Mouse (Mus musculus) neural tube, embryonic 12.5 days (tissue): Measurements from ENCODE around the gene Ift57. TPM values are rescaled to one million over a fixed set of nuclear protein-coding genes. Genes with fewer than 3 reads are reported as not detected.

ENCODE experiments used
- ATAC-seq: fragments of 200-750 bp; cut with Nextera tagmentation; 2 replicates; pipeline ENCODE4 v1.8.0; 2017; ENCODE audit warnings: low read depth, mild to moderate bottlenecking, moderate TSS enrichment, moderate library complexity; ENCODE audit not compliant: low FRiP score
- H3K27ac ChIP-seq: fragments of 300-500 bp; sonication (generic); 2 replicates; pipeline ENCODE4 v1.5.1; 2016
- H3K27me3 ChIP-seq: fragments of 300-500 bp; sonication (generic); replicated peaks from 2 replicates; pipeline ENCODE4 v1.6.1; 2016; ENCODE audit warnings: mild to moderate bottlenecking
- H3K36me3 ChIP-seq: fragments of 300-500 bp; sonication (generic); 2 replicates; pipeline ENCODE4 v1.6.1; 2016; ENCODE audit warnings: mild to moderate bottlenecking
- H3K4me1 ChIP-seq: fragments of 300-500 bp; sonication (generic); 2 replicates; pipeline ENCODE4 v1.6.1; 2016
- H3K4me2 ChIP-seq: fragments of 300-500 bp; sonication (generic); replicated peaks from 2 replicates; pipeline ENCODE4 v1.6.1; 2016; ENCODE audit warnings: mild to moderate bottlenecking
- H3K4me3 ChIP-seq: fragments of 300-500 bp; sonication (generic); 2 replicates; pipeline ENCODE4 v1.5.1; 2016
- H3K9ac ChIP-seq: fragments of 300-500 bp; sonication (generic); 2 replicates; pipeline ENCODE4 v1.6.1; 2016; ENCODE audit warnings: mild to moderate bottlenecking
- H3K9me3 ChIP-seq: fragments of 300-500 bp; sonication (generic); 2 replicates; pipeline ENCODE4 v1.6.1; 2016; ENCODE audit warnings: mild to moderate bottlenecking
- WGBS: fragments of 180-500 bp; shearing (Covaris S2); methylation state at CpG from one replicate; pipeline ENCODE4 v1.1.7; 2016; 5-methylcytosine and 5-hydroxymethylcytosine counted together
- polyA plus RNA-seq: library from polyadenylated mRNA; unstranded; fragments of >200 nt; fragmentation: Nextera tagmentation; extraction: Ambion mirVana; gene quantifications from 2 replicates; pipeline ENCODE4 v1.2.1, GENCODE M21; 2016

The Ift57 gene
- polyA plus RNA-seq: 38.8 and 39.5 TPM in 2 replicates

DNA sequence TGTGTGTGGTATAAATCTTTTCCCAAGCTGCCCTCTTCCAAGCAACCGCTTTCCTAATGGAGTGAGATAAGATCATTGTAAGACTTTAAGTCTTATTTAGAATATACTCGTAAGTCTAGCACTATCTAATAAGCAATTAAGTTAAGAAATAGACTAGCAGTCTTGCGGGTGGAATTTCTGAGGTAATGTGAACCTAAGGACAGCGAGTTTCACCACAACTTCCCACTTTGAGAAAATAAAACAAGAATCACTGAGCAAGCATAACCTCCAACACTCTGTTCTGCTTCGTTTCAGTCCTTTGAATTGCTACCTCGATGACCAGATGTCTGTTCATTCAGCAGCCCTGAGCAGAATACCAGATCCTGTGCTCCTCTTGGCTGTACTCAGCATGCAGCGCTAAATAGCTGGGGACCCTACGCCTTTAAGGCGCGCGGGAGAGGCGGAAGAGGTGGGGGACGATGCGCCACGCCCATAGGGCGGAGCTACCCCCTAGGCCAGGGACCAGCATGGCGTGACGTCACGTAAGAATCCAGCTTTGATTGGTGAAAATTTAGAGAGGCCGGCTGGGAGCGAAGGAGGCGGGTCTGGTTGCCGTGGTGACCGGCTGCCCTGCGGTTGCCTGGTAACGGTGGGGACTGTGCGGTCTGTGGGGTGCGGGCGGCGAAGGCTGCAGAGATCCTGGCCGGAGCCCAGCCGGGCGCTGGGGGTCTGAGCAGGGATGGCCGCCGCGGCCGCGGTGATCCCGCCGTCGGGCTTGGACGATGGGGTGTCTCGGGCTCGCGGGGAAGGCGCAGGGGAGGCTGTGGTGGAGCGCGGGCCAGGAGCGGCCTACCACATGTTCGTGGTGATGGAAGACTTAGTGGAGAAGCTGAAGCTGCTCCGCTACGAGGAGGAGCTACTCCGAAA, at the start of gene Ift57:
Gene Ift57 (plus strand): TSS at position 614 of the 906 bp plus-strand sequence.
- 3% methylated on average over 53 of the region's 53 CpGs for WGBS

DNA sequence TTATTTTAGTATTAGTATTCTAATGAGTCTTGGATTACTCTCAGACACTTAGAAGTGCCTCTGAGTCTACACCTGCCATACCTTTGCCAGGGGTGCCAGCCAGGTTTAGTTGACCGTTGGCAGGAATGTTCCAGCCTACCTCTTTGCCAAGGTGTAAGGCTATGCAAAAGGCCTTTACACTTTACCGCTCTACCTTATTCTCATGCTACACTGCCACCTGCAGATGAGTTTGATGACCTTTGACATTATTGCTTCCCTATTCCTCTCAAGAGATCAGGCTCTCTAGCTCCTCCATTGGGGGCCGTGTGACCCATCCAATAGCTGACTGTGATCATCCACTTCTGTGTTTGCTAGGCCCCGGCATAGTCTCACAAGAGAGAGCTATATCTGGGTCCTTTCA, 41.9 kb upstream of the Ift57 start:
- Histone ChIP-seq H3K27me3 (no peaks in the 10 kb centered on the region), H3K9me3 (no peaks in the 10 kb centered on the region), H3K4me2 (no peak overlapping the region), H3K9ac (no peak overlapping the region), H3K36me3 (no peaks in the 10 kb centered on the region), H3K4me3 (no peak overlapping the region), H3K4me1 (no peaks in the 10 kb centered on the region), H3K27ac (no peak overlapping the region)
- no peak for ATAC-seq
- 93% methylated on average over 4 of the region's 4 CpGs for WGBS

More for the DNA sequence above, at the start of gene Ift57:
- peak within 1 kb of the TSS; percentile 76 for H3K4me2 ChIP-seq
- no peaks in the 10 kb centered on the region for H3K36me3 ChIP-seq
- H3K9ac ChIP-seq: peak within 1 kb of the TSS; percentile 68
- no peak within 1 kb of the TSS for H3K27ac ChIP-seq
- ATAC-seq: peak; percentile 100
- H3K27me3 ChIP-seq: no peaks in the 10 kb centered on the region
- no peaks in the 10 kb centered on the region for H3K9me3 ChIP-seq
- H3K4me3 ChIP-seq: peak within 1 kb of the TSS; percentile 77
- H3K4me1 ChIP-seq: peaks cover 6% of the 10 kb centered on the region; the same call in 1 of the 2 replicates

GRCm38 (mm10) chr16:49658029-49658428, 41.0 kb upstream of the Ift57 start:
- Histone ChIP-seq H3K36me3 (no peaks in the 10 kb centered on the region), H3K9ac (no peak overlapping the region), H3K4me1 (no peaks in the 10 kb centered on the region), H3K27me3 (no peaks in the 10 kb centered on the region), H3K27ac (no peak overlapping the region), H3K4me3 (no peak overlapping the region), H3K9me3 (no peaks in the 10 kb centered on the region), H3K4me2 (no peak overlapping the region)
- ATAC-seq: no peak
- 81% methylated on average over 5 of the region's 5 CpGs for WGBS

GRCm38 (mm10) chr16:49659131-49659530, 39.9 kb upstream of the Ift57 start:
- H3K4me2 ChIP-seq: no peak overlapping the region
- H3K36me3 ChIP-seq: no peaks in the 10 kb centered on the region
- no peaks in the 10 kb centered on the region for H3K27me3 ChIP-seq
- no peaks in the 10 kb centered on the region for H3K4me1 ChIP-seq
- WGBS: 73% methylated on average over 2 of the region's 2 CpGs
- H3K9me3 ChIP-seq: no peaks in the 10 kb centered on the region
- H3K27ac ChIP-seq: no peak overlapping the region
- no peak for ATAC-seq
- H3K9ac ChIP-seq: no peak overlapping the region
- no peak overlapping the region for H3K4me3 ChIP-seq

GRCm38 (mm10) chr16:49660111-49660510, 38.9 kb upstream of the Ift57 start:
- H3K4me2 ChIP-seq: no peak overlapping the region
- no peaks in the 10 kb centered on the region for H3K36me3 ChIP-seq
- H3K4me3 ChIP-seq: no peak overlapping the region
- H3K27me3 ChIP-seq: no peaks in the 10 kb centered on the region
- no peak overlapping the region for H3K9ac ChIP-seq
- 93% methylated on average over 3 of the region's 3 CpGs for WGBS
- H3K9me3 ChIP-seq: no peaks in the 10 kb centered on the region
- no peaks in the 10 kb centered on the region for H3K4me1 ChIP-seq
- no peak for ATAC-seq
- no peak overlapping the region for H3K27ac ChIP-seq

- Histone ChIP-seq H3K27me3 (no peaks in the 10 kb centered on the region), H3K27ac (no peak overlapping the region), H3K4me2 (no peak overlapping the region), H3K9ac (no peak overlapping the region), H3K4me3 (no peak overlapping the region), H3K36me3 (no peaks in the 10 kb centered on the region), H3K4me1 (no peaks in the 10 kb centered on the region), H3K9me3 (no peaks in the 10 kb centered on the region)
- WGBS: 93% methylated on average over 6 of the region's 6 CpGs
- ATAC-seq: no peak
Observed at GRCm38 (mm10) chr16:49662201-49662600, 36.8 kb upstream of the Ift57 start.

GRCm38 (mm10) chr16:49664677-49665076, 34.4 kb upstream of the Ift57 start:
- Histone ChIP-seq H3K4me3 (no peak overlapping the region), H3K4me2 (no peak overlapping the region), H3K27me3 (no peaks in the 10 kb centered on the region), H3K9ac (no peak overlapping the region), H3K4me1 (no peaks in the 10 kb centered on the region), H3K36me3 (no peaks in the 10 kb centered on the region), H3K27ac (no peak overlapping the region), H3K9me3 (no peaks in the 10 kb centered on the region)
- WGBS: 93% methylated on average over 7 of the region's 7 CpGs
- no peak for ATAC-seq

DNA sequence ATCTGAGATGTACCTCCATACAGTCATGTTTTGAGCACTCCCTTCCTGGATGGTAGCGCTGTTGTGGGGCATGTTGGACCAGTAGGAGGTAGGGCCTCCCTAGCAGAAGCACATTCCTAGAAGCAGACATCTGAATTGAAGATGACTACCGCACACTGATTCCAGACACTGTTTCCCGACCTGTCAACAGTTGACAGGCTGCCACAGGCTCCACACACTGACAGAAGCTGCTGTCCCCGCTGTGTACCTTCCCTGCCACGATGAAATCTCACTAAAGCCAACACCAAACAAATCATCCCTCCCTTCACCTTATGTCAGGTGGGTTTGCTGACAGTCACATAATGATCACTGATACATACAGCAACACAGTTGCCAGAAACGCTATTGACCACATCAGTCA, 19.4 kb upstream of the Ift57 start:
- H3K9ac ChIP-seq: no peak overlapping the region
- ATAC-seq: no peak
- H3K4me1 ChIP-seq: no peaks in the 10 kb centered on the region
- WGBS: 82% methylated on average over 6 of the region's 6 CpGs
- H3K4me2 ChIP-seq: no peak overlapping the region
- H3K27me3 ChIP-seq: no peaks in the 10 kb centered on the region
- H3K27ac ChIP-seq: no peak overlapping the region
- no peaks in the 10 kb centered on the region for H3K36me3 ChIP-seq
- H3K9me3 ChIP-seq: no peaks in the 10 kb centered on the region
- H3K4me3 ChIP-seq: no peak overlapping the region

- Histone ChIP-seq H3K27ac (no peak overlapping the region), H3K4me2 (no peak overlapping the region), H3K36me3 (no peaks in the 10 kb centered on the region), H3K9me3 (no peaks in the 10 kb centered on the region), H3K4me3 (no peak overlapping the region), H3K4me1 (no peaks in the 10 kb centered on the region), H3K27me3 (no peaks in the 10 kb centered on the region), H3K9ac (no peak overlapping the region)
- WGBS: 41% methylated on average over 4 of the region's 4 CpGs
- ATAC-seq: no peak
Observed at GRCm38 (mm10) chr16:49684961-49685360, 14.1 kb upstream of the Ift57 start.

DNA sequence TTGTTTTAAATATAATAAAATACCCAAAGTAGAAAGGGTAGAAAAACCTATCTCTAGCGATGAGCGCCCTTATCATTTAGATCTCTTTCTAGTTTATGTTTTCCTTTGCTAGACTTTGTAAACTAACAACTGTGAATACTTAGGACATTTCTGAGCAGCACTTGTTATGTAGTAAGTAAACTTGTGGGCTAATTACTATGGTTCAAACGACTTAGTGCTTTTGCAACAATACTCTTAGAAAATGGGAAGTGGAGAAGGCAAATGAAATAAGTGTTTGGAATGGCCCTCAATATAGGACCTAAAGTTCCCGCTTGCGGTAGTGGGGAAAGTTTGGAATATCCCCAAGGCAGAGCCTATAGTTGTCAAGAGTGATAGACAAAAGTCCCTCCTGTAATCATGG, 788 bp downstream of the Ift57 start:
- Histone ChIP-seq H3K4me1 (peaks cover 6% of the 10 kb centered on the region; the same call in 1 of the 2 replicates), H3K36me3 (no peaks in the 10 kb centered on the region), H3K4me2 (peak overlapping the region; percentile 76), H3K9me3 (no peaks in the 10 kb centered on the region), H3K27ac (no peak overlapping the region), H3K27me3 (no peaks in the 10 kb centered on the region), H3K9ac (peak overlapping the region; percentile 68; the same call in 1 of the 2 replicates), H3K4me3 (peak overlapping the region; percentile 77)
- ATAC-seq: no peak
- 41% methylated on average over 5 of the region's 5 CpGs for WGBS

GRCm38 (mm10) chr16:49708074-49708473, 9.0 kb downstream of the Ift57 start:
- no peak overlapping the region for H3K27ac ChIP-seq
- H3K4me3 ChIP-seq: no peak overlapping the region
- no peaks in the 10 kb centered on the region for H3K9me3 ChIP-seq
- H3K36me3 ChIP-seq: peaks cover 11% of the 10 kb centered on the region; the same call in 1 of the 2 replicates
- 68% methylated on average over 1 of the region's 1 CpGs for WGBS
- no peak overlapping the region for H3K9ac ChIP-seq
- H3K27me3 ChIP-seq: no peaks in the 10 kb centered on the region
- no peaks in the 10 kb centered on the region for H3K4me1 ChIP-seq
- no peak for ATAC-seq
- no peak overlapping the region for H3K4me2 ChIP-seq

DNA sequence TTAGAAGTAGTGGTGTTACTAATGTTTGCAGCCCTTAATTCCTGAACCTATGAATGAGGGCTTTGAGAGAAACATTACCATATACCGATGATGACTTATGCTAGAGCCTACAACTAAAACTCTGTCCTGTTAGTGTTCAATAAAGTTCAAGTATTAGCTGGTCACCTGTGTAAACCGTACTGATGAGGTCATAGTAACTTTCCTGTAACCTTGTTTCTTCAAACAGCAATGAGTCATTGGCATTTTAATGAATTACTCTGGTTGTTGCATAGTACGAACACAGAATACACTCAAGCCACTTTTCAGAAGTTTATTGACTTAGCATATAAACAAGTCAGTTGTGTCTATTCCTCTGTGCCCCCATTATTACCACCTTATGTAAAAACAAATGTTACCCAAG, 11.2 kb downstream of the Ift57 start:
- no peaks in the 10 kb centered on the region for H3K4me1 ChIP-seq
- H3K9ac ChIP-seq: no peak overlapping the region
- H3K4me2 ChIP-seq: no peak overlapping the region
- no peak overlapping the region for H3K27ac ChIP-seq
- no peaks in the 10 kb centered on the region for H3K27me3 ChIP-seq
- peaks cover 11% of the 10 kb centered on the region; the same call in 1 of the 2 replicates for H3K36me3 ChIP-seq
- H3K9me3 ChIP-seq: no peaks in the 10 kb centered on the region
- no peak for ATAC-seq
- WGBS: 91% methylated on average over 3 of the region's 3 CpGs
- no peak overlapping the region for H3K4me3 ChIP-seq

DNA sequence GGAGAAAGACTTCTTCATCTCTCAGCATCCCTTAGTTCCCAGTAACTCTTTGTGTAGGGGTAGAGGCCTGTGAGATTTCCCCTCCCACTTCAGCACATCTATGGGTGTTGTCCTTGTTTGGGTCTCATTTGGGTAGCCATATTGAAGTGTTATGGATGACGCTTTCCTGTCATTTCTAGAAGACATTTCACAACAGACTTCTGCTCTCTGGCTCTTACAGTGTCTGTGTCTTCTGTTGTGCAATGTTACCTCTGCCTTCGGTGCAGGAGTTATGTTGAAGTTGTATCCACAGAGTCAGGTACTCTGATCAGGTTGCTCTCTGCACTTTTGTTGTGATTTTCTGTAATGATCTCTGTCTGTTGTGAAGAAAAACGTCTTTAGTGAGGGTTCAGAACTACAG, 14.3 kb downstream of the Ift57 start:
- no peak for ATAC-seq
- no peak overlapping the region for H3K27ac ChIP-seq
- H3K4me2 ChIP-seq: no peak overlapping the region
- H3K9ac ChIP-seq: no peak overlapping the region
- H3K36me3 ChIP-seq: peaks cover 11% of the 10 kb centered on the region; the same call in 1 of the 2 replicates
- H3K9me3 ChIP-seq: no peaks in the 10 kb centered on the region
- 82% methylated on average over 3 of the region's 3 CpGs for WGBS
- no peaks in the 10 kb centered on the region for H3K4me1 ChIP-seq
- no peak overlapping the region for H3K4me3 ChIP-seq
- H3K27me3 ChIP-seq: no peaks in the 10 kb centered on the region
